Mouse (Mus musculus): ENCODE results near the gene Phb2. TPM values are rescaled to one million over a fixed set of nuclear protein-coding genes. Genes with fewer than 3 reads are reported as not detected.
A peak's percentile ranks its signal among the peaks of the same experiment; 100 is the strongest.

Gene Phb2
- polyA plus RNA-seq, 1 experiment from 2014 or later = 335 TPM

DNA sequence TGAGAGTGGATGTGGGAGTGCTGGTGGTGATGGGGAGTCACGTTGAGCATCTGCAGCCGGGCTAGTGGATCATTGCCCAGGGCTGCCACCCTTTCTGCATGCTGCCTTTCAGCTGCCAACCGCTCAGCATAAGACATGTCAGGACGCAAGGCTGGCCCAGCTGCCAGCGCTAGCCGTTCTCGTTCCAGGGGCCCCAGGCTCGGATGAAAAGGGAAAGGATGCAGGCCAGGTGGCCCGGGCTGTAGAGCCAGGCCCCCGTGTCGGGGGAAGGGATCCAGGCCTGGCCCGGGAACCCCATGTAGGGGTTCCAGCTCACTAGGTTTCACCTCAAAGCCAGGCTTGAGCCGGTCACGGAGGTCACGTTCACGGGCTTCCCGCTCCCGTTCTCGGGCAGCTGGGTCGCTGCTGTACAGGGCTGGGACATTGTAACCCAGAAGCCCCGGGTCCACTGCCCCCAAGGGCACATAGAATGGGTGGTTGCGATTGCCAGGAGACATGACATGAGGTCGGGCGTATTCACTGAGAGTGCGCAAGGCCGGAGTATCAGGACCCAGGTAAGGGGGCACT is 32.7 kb downstream of the Phb2 start:
- peak overlapping the region; percentile 99 for H3K4me2 ChIP-seq
- WGBS (ENCODE audit: insufficient replicate concordance) = 69% methylated on average over 26 of the region's 26 CpGs
- no peak for ATAC-seq (replicated peaks; ENCODE audit: insufficient number of reproducible peaks, low FRiP score, low TSS enrichment)

DNA sequence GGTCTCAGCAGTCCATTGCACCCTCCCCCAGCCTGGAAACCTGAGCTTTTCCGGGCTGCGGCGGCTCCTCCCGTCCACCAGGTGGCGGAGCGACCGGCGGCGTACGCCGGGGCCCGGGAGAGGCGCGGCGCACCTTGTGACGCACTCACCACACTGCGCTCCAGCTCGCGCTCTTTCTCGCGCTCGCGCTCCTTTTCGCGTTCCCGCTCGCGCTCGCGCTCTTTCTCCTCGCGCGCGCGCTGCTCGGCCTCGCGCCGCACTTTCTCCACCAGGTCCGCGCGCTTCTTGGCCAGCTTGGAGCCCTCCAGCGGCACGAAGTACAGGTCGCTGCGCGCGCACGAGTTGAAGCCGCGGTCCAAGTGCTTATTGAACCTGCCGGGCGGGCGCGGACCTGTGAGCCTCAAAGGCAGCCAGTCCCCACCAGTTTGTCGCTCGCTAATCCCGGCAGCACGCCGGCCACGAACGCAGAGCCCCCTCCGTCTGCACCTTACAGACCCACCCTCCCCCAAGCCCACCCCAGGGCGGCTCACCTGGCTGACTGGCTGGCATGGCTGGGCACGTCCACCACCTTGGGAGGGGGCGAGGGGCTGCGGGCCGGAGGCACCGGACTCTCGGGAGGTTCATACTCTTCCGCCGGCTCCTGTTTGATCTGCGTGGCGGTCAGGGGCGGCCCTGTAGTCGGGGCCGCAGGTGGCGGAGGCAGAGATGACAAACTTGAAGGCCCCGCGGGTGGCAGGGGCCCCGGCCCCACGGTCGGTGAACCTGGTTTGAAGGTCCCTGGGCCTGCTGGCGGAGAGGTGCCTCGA is 33.6 kb downstream of the Phb2 start:
- Histone ChIP-seq H3K27me3 (ENCODE audit: control insufficient read depth, insufficient read depth, low read length) (no peaks in the 10 kb centered on the region), H3K4me3 (ENCODE audit: low read depth, low read length) (peak overlapping the region; percentile 75), H3K27ac (ENCODE audit: low read depth, low read length) (peak overlapping the region; percentile 87), H3K36me3 (ENCODE audit: control insufficient read depth, insufficient read depth, low read length) (peaks cover 11% of the 10 kb centered on the region), H3K9me3 (replicated peaks; ENCODE audit: control insufficient read depth, low read length) (no peaks in the 10 kb centered on the region), H3K4me1 (ENCODE audit: control insufficient read depth, insufficient read depth, low read length) (peaks cover 16% of the 10 kb centered on the region), H3K9ac (ENCODE audit: low read depth, low read length) (peak overlapping the region; percentile 96), H3K4me2 (peak overlapping the region; percentile 99)
- WGBS (ENCODE audit: insufficient replicate concordance) = 1% methylated on average over 85 of the region's 85 CpGs
- peak; percentile 82 for ATAC-seq (replicated peaks; ENCODE audit: insufficient number of reproducible peaks, low FRiP score, low TSS enrichment)

More for the DNA sequence above, 32.7 kb downstream of the Phb2 start:
- no peaks in the 10 kb centered on the region for H3K9me3 ChIP-seq (replicated peaks; ENCODE audit: control insufficient read depth, low read length)
- H3K36me3 ChIP-seq (ENCODE audit: control insufficient read depth, insufficient read depth, low read length) = peaks cover 11% of the 10 kb centered on the region
- H3K27me3 ChIP-seq (ENCODE audit: control insufficient read depth, insufficient read depth, low read length) = no peaks in the 10 kb centered on the region
- H3K4me3 ChIP-seq (ENCODE audit: low read depth, low read length) = peak overlapping the region; percentile 75
- peaks cover 18% of the 10 kb centered on the region for H3K4me1 ChIP-seq (ENCODE audit: control insufficient read depth, insufficient read depth, low read length)
- peak overlapping the region; percentile 55 for H3K27ac ChIP-seq (ENCODE audit: low read depth, low read length)
- peak overlapping the region; percentile 96 for H3K9ac ChIP-seq (ENCODE audit: low read depth, low read length)

DNA sequence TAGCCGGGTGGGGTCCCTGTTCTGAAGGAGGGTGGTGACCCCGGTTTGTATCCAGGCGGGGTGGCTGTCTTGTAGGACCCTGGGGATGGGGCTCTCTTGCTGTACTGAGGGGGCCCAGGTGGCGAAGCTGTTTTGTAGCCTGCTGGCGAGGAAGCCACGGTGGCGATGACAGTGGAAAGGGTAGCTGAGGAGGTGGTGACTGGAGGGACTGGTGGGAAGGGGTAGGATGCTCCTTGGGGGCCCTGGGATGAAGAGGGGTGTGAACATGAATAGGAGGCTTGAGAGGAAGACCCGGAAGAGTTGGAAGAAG is 34.1 kb downstream of the Phb2 start:
- no peak for ATAC-seq (replicated peaks; ENCODE audit: insufficient number of reproducible peaks, low FRiP score, low TSS enrichment)
- H3K36me3 ChIP-seq (ENCODE audit: control insufficient read depth, insufficient read depth, low read length) = peaks cover 11% of the 10 kb centered on the region
- H3K27ac ChIP-seq (ENCODE audit: low read depth, low read length) = peak overlapping the region; percentile 87; the same call in 1 of the 2 replicates
- H3K4me1 ChIP-seq (ENCODE audit: control insufficient read depth, insufficient read depth, low read length) = peaks cover 16% of the 10 kb centered on the region
- 20% methylated on average over 8 of the region's 8 CpGs for WGBS (ENCODE audit: insufficient replicate concordance)
- peak overlapping the region; percentile 75 for H3K4me3 ChIP-seq (ENCODE audit: low read depth, low read length)
- H3K4me2 ChIP-seq = peak overlapping the region; percentile 99
- no peaks in the 10 kb centered on the region for H3K9me3 ChIP-seq (replicated peaks; ENCODE audit: control insufficient read depth, low read length)
- no peaks in the 10 kb centered on the region for H3K27me3 ChIP-seq (ENCODE audit: control insufficient read depth, insufficient read depth, low read length)
- H3K9ac ChIP-seq (ENCODE audit: low read depth, low read length) = peak overlapping the region; percentile 96

DNA sequence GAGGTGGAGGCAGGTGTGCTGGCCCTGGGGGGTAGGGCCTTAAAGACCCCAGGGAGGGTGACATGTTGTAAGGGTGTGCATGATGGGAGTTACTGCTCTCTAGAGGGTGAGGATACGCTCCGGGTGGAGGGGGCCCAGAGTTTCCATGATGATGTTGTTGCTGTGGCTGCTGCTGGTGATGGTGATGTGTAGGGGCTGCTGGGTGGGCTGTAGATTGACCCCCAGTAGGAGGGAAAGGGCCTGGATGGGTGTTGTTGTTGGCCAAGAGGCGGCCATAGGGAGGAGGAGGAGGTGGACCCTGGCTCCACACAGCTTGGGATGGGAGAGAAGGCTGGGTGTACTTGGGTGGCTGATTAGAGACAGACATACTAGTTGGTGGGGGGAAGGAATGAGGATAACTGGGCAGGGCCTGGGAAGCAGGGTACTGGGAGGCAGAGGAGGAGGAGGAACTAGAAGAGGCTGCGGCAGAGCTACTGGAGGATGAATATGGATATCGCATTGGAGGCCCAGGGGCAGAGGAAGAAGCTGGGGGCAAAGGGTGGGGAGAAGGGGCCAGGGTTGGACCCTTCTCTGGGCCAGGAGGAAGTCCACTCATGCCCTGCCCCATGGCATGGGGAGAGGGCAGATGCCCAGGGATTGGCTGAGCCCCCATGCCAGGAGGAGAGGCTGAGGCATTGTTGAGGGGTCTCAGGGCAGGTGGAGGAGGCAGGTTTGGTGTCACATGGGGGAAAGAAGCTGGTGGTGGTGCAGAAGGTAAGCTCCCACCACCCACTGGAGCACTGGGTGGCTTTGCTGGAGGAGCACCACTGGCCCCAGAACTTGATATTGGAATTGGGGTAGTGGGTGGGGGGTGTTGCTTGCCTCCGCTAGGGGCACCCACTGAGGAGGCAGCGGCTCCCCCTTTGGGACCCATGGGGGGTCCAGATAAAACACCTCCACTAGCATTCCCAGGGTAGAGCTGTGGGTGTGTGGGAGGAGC is 34.8 kb downstream of the Phb2 start:
- peak overlapping the region; percentile 99 for H3K4me2 ChIP-seq
- H3K4me1 ChIP-seq (ENCODE audit: control insufficient read depth, insufficient read depth, low read length) = peaks cover 13% of the 10 kb centered on the region
- H3K4me3 ChIP-seq (ENCODE audit: low read depth, low read length) = no peak overlapping the region
- H3K9ac ChIP-seq (ENCODE audit: low read depth, low read length) = peak overlapping the region; percentile 30; the same call in 1 of the 2 replicates
- no peak for ATAC-seq (replicated peaks; ENCODE audit: insufficient number of reproducible peaks, low FRiP score, low TSS enrichment)
- H3K27me3 ChIP-seq (ENCODE audit: control insufficient read depth, insufficient read depth, low read length) = no peaks in the 10 kb centered on the region
- no peaks in the 10 kb centered on the region for H3K9me3 ChIP-seq (replicated peaks; ENCODE audit: control insufficient read depth, low read length)
- no peak overlapping the region for H3K27ac ChIP-seq (ENCODE audit: low read depth, low read length)
- H3K36me3 ChIP-seq (ENCODE audit: control insufficient read depth, insufficient read depth, low read length) = peaks cover 11% of the 10 kb centered on the region
- 81% methylated on average over 7 of the region's 7 CpGs for WGBS (ENCODE audit: insufficient replicate concordance)

DNA sequence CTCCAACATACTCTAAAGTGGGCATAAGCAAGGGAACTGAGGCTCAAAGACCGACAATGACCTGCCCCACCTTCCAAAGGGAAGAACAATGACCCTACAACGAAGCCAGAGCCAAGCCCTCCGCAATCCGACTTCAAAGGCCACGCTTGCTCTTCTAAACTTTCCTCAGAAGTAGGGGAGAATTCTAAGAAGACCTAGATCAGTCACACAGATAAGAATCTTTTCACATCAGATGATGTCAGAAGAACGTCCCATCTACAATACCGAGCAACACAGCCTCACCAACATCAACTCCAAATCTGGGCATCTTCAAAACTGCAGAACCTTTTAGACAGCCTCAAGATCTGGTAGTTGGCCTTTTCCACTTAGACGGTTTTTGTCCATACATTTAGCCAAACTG is 38.3 kb downstream of the Phb2 start:
- no peak overlapping the region for H3K4me2 ChIP-seq
- H3K27ac ChIP-seq (ENCODE audit: low read depth, low read length) = no peak overlapping the region
- peaks cover 8% of the 10 kb centered on the region for H3K36me3 ChIP-seq (ENCODE audit: control insufficient read depth, insufficient read depth, low read length)
- no peaks in the 10 kb centered on the region for H3K9me3 ChIP-seq (replicated peaks; ENCODE audit: control insufficient read depth, low read length)
- H3K4me3 ChIP-seq (ENCODE audit: low read depth, low read length) = no peak overlapping the region
- ATAC-seq (replicated peaks; ENCODE audit: insufficient number of reproducible peaks, low FRiP score, low TSS enrichment) = no peak
- H3K4me1 ChIP-seq (ENCODE audit: control insufficient read depth, insufficient read depth, low read length) = peaks cover 16% of the 10 kb centered on the region; the same call in 1 of the 2 replicates
- H3K9ac ChIP-seq (ENCODE audit: low read depth, low read length) = no peak overlapping the region
- no peaks in the 10 kb centered on the region for H3K27me3 ChIP-seq (ENCODE audit: control insufficient read depth, insufficient read depth, low read length)
- 82% methylated on average over 8 of the region's 8 CpGs for WGBS (ENCODE audit: insufficient replicate concordance)

DNA sequence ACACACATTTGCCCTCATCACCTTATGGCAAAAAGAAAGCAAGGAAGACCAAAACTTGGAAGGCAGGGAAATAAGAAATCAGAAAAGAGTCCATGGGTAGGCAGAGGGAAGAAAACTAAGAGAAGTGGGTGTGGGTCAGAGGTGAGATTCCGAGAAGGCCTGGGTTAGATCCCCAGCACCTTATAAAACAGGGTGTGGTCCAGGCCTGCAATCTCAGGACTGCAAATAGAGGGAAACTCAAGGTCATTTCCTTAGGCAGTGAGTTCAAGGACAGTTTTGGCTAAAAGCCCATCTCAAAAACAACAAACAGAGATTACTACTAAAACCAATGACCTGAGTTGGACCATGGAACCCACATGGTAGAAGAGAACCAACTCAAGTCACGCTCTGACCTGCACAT is 41.7 kb downstream of the Phb2 start:
- H3K4me3 ChIP-seq (ENCODE audit: low read depth, low read length) = no peak overlapping the region
- H3K4me1 ChIP-seq (ENCODE audit: control insufficient read depth, insufficient read depth, low read length) = peaks cover 31% of the 10 kb centered on the region
- no peak for ATAC-seq (replicated peaks; ENCODE audit: insufficient number of reproducible peaks, low FRiP score, low TSS enrichment)
- no peaks in the 10 kb centered on the region for H3K9me3 ChIP-seq (replicated peaks; ENCODE audit: control insufficient read depth, low read length)
- H3K9ac ChIP-seq (ENCODE audit: low read depth, low read length) = no peak overlapping the region
- WGBS (ENCODE audit: insufficient replicate concordance) = 88% methylated on average over 2 of the region's 2 CpGs
- no peak overlapping the region for H3K27ac ChIP-seq (ENCODE audit: low read depth, low read length)
- no peak overlapping the region for H3K4me2 ChIP-seq
- H3K27me3 ChIP-seq (ENCODE audit: control insufficient read depth, insufficient read depth, low read length) = no peaks in the 10 kb centered on the region
- H3K36me3 ChIP-seq (ENCODE audit: control insufficient read depth, insufficient read depth, low read length) = peaks cover 5% of the 10 kb centered on the region; the same call in 1 of the 2 replicates

DNA sequence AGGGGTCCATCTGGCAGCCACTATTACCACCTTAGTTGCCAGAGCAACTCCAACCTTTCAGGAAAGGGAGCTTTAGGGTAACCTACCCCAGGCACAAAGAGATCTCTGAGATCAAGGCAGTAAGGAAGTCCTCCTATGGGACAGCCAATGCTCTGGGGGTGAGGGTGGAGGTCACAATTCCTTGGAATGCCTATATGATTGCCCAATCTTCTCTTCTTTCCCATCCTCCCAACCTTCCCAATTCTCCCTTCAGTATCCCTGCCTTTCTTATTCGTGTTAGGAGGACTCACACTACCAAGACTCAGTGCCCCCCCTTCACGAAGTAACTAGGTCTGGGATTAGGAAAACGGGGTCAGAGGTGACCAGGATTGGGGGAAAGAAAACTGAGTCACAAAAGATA is 43.2 kb downstream of the Phb2 start:
- Histone ChIP-seq H3K9me3 (replicated peaks; ENCODE audit: control insufficient read depth, low read length) (no peaks in the 10 kb centered on the region), H3K4me3 (ENCODE audit: low read depth, low read length) (peak overlapping the region; percentile 89), H3K27ac (ENCODE audit: low read depth, low read length) (peak overlapping the region; percentile 95; the same call in 1 of the 2 replicates), H3K4me2 (peak overlapping the region; percentile 82), H3K9ac (ENCODE audit: low read depth, low read length) (peak overlapping the region; percentile 93), H3K4me1 (ENCODE audit: control insufficient read depth, insufficient read depth, low read length) (peaks cover 34% of the 10 kb centered on the region), H3K36me3 (ENCODE audit: control insufficient read depth, insufficient read depth, low read length) (no peaks in the 10 kb centered on the region), H3K27me3 (ENCODE audit: control insufficient read depth, insufficient read depth, low read length) (peaks cover 3% of the 10 kb centered on the region; the same call in 1 of the 2 replicates)
- 2% methylated on average over 3 of the region's 3 CpGs for WGBS (ENCODE audit: insufficient replicate concordance)
- ATAC-seq (replicated peaks; ENCODE audit: insufficient number of reproducible peaks, low FRiP score, low TSS enrichment) = no peak
